Mouse (Mus musculus) megakaryocyte, embryonic 14.5 days (primary cell): ENCODE measurements around the gene Prom2.

Source experiments
- FLI1 ChIP-seq: IDR thresholded peaks from 2 replicates; pipeline ENCODE4 v1.6.1; 2012; ENCODE audit warnings: low read length, inconsistent platforms, mixed read lengths
- GATA1 ChIP-seq: IDR thresholded peaks from 3 replicates; pipeline ENCODE4 v1.6.1; 2012; ENCODE audit warnings: mixed read lengths, low read length, inconsistent platforms, borderline replicate concordance

- no peak for TF ChIP-seq FLI1
- TF ChIP-seq GATA1, result no peak
Measured at GRCm38 (mm10) chr2:127531592-127531991, 9.7 kb downstream of the Prom2 start.
